Mouse (Mus musculus) megakaryocyte progenitor cell, adult 5-6 weeks (primary cell): Measurements from ENCODE around the gene Grm8. TPM values are rescaled to one million over a fixed set of nuclear protein-coding genes. Genes with fewer than 3 reads are reported as not detected.

ENCODE experiments used
- ATAC-seq: replicated peaks from 2 replicates; pipeline ENCODE4 v1.8.0; 2016; ENCODE audit warnings: mild to moderate bottlenecking, moderate TSS enrichment, inconsistent platforms; ENCODE audit not compliant: poor library complexity
- total RNA-seq, 2 experiments: library from RNA; stranded (forward) in 1 of 2; stranded (reverse) in 1 of 2; fragments of 157-497, 149-512 nt in 1 of 2; fragments of 200-1000 nt in 1 of 2; gene quantifications; 2 replicates each; pipeline versions ENCODE4 v1.2.3 to v1.2.4; 2015 to 2017

Grm8 gene
- not detected in 2 replicates for total RNA-seq (2015)
- total RNA-seq (2017): not detected in 2 replicates

DNA sequence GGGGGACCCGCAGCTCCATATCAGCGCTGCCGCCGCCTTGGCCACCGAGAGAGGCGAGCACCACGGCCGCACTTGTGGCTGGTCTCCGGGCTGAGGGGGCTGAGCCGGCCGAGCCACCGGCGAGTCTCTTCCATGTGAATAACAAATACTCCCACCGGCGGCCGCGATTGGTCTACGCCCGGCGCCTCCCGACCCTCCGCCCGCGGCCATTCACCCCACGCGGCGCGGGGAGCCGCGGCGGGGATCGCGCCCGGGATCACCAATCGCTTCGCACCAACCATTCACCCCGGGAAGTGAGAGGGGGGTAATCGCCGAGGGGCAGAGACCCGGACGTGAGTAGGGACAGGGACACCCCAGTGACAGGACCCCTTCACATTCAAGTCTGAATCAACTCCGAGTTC lies at the start of gene Grm8:
Grm8 (minus strand) TSS at position 178 of the 401 bp plus-strand sequence.
- no peak for ATAC-seq

DNA sequence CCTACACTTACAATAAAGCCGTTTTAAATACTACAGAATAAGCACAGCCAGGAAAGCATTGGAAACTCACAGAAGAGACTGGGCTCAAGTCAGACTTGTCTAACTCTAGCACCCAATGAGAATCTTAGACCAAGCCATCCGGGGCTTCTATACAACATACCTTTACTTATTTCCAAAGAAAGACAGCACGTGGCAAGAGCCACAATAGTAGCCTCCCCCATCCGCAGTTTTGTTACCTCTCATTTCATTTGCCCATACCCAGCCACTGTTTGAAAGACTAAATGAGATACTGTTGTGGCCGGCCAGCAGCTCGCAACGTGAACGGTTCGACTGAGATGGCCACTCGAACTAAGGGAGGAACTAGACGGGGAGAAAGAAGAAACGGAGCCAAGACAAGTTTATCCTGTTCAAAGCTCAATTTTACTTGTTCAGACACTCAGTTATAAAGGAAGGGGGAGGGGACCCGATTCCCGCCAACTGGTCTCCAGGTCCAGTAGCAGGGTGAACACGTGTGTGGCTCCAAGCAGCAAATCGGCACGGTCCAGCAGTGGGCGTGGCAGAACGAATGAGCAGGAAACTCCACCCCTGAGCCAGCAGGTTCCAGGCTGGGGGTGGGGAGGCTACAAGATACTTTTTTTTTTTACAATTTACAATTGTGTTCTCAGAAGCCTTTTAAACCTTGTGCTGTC lies 35.0 kb upstream of the Grm8 start:
- no peak for ATAC-seq

GRCm38 (mm10) chr6:28160399-28160798 lies 25.4 kb upstream of the Grm8 start:
- ATAC-seq: peak; percentile 46; the same call in 1 of the 2 replicates

- ATAC-seq: no peak
These were observed 11.5 kb upstream of the Grm8 start for GRCm38 (mm10) chr6:28146445-28146844.

- no peak for ATAC-seq
These were observed 7.4 kb upstream of the Grm8 start for GRCm38 (mm10) chr6:28142332-28142731.

GRCm38 (mm10) chr6:28135411-28136233 lies 644 bp upstream of the Grm8 start:
- peak; percentile 95 for ATAC-seq

- ATAC-seq: 0 out of 2 replicates have a peak, but pooled peaks have one; percentile 14
These were observed 652 bp downstream of the Grm8 start for GRCm38 (mm10) chr6:28134251-28134801.

DNA sequence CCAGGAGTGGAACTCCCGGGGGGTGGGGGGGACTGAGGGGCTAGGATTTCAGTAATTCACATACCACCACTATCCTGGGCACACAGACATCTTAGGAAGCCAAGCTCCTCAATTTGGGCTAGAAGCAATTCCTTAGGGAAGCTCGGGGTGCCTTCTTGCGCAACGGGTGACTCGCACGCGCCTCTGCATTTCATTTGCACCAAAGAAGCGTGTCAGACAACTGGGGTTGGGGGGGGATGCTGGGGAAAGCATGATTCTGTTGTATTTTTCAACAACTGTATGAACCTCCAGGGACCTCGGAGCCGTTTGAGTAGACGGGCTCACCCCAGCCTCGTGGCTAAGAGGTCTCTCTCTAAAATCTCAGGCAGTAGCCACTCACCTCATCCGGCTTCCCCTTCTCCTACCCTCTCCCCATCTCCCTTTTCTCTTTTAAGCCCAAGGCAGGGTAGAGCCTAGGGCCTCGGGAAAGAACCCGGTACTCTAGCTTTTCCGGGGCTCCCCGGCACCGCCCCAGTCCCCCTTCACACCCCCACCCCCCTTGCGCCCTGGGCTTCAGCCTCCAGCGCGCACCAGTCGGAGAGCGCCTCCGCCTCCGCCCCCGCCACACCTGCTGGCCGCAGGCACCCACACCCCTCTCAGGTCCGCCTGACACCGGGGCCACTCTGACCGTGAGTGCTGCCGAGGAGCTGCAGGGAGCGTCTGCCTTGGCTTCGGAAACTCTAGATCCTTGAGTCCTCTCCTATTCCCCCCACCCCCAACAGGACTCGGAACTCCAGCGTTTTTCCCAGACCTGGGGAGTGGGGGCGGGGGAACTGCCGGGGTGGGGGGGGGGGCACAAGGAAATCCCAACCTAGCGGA lies 1.5 kb downstream of the Grm8 start:
- no peak for ATAC-seq

GRCm38 (mm10) chr6:28132056-28132455 lies 2.9 kb downstream of the Grm8 start:
- no peak for ATAC-seq

GRCm38 (mm10) chr6:28128871-28129270 lies 6.1 kb downstream of the Grm8 start:
- ATAC-seq: no peak

GRCm38 (mm10) chr6:28115519-28115918 lies 19.5 kb downstream of the Grm8 start:
- ATAC-seq: peak; percentile 82

- ATAC-seq: peak; percentile 60; the same call in 1 of the 2 replicates
These were observed 20.1 kb downstream of the Grm8 start for GRCm38 (mm10) chr6:28114916-28115315.

GRCm38 (mm10) chr6:28111551-28111950 lies 23.4 kb downstream of the Grm8 start:
- no peak for ATAC-seq

DNA sequence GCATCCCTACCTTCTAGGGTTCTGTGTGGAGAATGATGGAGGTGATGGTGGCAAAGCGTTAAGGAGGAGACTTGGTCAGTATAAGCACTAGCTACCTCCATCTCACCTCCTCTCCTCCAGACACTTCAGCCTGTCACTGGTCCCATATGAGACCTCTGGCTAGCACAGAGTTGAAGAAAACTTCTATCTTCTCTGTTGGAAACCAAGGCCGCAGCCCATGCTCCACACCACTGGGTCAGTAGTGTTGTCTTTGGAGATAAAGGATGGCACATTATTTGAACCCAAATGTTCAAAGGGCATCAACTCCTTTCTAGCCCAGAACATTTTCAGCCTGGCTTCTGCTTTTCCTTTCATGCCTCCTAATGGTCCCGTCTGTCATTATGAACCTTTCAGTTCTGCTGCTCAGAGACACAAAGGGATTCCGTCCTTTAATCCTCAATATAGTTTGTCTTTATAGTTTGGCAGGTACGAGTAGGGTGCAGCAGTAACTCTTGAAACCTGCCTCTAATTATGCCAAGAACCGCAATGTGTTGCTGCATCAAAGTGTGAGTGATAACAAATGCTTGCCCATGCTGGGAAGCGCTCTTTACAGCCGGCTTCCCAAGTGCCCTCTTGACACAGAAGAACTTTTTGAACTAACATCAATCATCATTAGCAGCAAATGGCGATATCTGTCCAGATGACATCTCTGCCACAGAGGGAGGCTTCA lies 32.2 kb downstream of the Grm8 start:
- no peak for ATAC-seq

DNA sequence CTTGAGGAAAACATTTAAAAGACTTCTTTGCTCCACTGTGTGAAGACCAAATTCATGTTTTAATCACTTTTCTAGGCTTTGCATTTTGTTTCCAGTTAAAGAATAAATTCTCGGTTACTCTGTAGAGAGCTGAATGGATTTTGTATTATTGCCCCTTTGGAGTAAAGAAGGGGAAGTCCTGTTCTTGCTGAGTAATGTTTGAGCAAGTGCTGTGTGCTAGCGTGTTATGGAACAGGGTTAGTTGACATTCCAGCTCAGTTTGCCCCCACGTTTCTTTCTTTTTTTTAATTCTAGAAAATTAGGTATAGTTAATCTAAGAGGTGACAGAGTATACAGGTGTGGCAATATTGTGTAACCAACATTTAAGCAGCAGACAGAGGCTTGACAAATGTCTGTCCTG lies 35.0 kb downstream of the Grm8 start:
- no peak for ATAC-seq

DNA sequence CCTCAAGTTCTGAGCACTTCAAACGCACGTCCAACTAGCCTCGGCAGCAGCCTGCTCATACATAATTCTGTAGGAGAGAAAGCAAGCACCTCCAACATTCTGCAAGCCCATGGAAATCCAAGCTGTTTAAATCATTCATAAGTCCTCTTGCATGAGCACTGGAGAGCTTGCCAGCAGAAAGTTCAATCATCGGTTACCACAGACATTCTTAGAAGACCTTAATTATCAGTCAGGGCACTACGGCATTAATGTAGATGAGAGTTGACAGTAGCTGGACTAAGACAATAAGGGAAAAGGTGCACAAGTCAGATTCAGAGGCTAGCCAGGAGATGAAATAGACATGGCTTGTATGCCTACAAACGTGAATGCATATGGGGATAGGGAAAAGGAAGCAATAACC lies 42.5 kb downstream of the Grm8 start:
- no peak for ATAC-seq

DNA sequence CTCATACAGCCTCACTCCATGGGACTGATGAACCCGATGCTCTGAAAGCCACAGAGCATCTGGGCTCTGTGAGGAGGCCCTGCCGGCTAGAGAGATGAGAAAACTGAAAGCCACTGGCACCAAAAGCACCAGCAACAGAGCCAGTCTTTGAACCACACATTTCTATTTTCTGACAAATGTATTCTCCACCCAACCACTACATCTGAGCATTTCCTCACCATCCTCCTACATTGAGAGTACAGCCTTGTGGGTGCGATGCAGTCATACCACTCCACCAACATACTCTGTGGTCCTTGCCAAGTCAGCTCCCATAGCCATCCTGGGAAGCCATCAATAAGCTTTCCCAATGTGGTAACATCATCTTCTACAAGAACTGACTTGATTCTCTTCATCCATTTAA lies 43.1 kb downstream of the Grm8 start:
- ATAC-seq: no peak

DNA sequence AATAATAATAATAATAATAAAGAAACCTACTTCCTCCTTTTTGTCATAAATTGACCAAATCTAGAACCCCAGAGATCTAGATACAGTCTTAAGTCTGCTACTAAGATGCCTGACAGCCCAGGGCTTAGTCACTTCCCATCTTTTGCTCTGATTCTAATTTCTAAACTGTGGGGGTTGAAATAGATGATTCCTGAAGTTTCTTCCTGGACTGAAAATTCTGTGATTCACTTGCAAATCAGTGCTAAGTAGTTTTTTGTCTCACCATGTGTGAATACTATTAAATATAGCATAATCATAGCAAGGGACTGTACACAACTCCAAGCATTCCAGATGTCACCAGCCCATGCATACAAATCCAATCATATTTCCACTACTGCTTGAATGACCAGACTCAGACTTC lies 44.0 kb downstream of the Grm8 start:
- no peak for ATAC-seq

DNA sequence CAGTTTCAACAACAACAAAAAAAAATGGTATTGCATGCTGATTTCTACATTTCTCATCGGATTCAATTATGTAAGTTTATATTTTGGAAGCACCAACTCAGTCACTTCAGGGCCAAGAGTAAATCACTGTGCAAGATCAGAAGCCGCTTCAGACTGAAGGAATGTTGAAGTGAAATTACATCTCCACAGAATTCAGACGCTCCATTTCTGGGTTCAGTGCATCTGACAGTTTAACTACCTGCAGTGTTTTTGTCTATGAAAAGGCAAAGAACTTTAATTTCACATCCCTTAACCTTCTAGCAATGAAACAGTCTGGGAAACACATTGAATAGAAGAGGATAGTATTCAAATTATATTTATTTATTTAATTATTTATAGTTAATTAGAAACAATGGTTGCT lies 59.4 kb downstream of the Grm8 start:
- ATAC-seq: no peak

GRCm38 (mm10) chr6:28074470-28074869 lies 60.5 kb downstream of the Grm8 start:
- no peak for ATAC-seq
